Mouse (Mus musculus): ENCODE measurements at regions not wholly inside any gene's neighbourhood (a gene's known extent, or its start where the extent isn't known, plus 50 kb on each side); places are given as distances from the start of the nearest gene placed in this dataset.

GRCm38 (mm10) chr3:39978916-39979679, 552.0 kb upstream of the Intu start:
- H3K27me3 ChIP-seq (ENCODE audit: control insufficient read depth, insufficient read depth, low read length, poor library complexity, severe bottlenecking): no peaks in the 10 kb centered on the region
- H3K4me1 ChIP-seq (ENCODE audit: control insufficient read depth, insufficient read depth, low read length): peaks cover 2% of the 10 kb centered on the region
- peak overlapping the region; percentile 70 for H3K27ac ChIP-seq (ENCODE audit: insufficient read depth, low read length)
- 0 out of 2 replicates have a peak, but pooled peaks cover 4% of the 10 kb centered on the region for H3K9me3 ChIP-seq (replicated peaks; ENCODE audit: control insufficient read depth, insufficient read depth, low read length, poor library complexity, severe bottlenecking)
- no peak overlapping the region for H3K4me3 ChIP-seq (ENCODE audit: low read depth, low read length)
- no peak overlapping the region for H3K9ac ChIP-seq (ENCODE audit: low read depth, poor library complexity, severe bottlenecking)
- no peak for TF ChIP-seq POLR2A (IDR thresholded peaks at IDR 0.05; ENCODE audit: insufficient read depth, low read length)
- TF ChIP-seq CTCF (IDR thresholded peaks at IDR 0.05; ENCODE audit: low read depth, low read length): no peak
- TF ChIP-seq EP300 (IDR thresholded peaks at IDR 0.05; ENCODE audit: insufficient read depth, low read depth, low read length): no peak
- no peaks in the 10 kb centered on the region for H3K36me3 ChIP-seq (ENCODE audit: control insufficient read depth, insufficient read depth, low read length, poor library complexity, severe bottlenecking)

- peaks cover 4% of the 10 kb centered on the region; the same call in 1 of the 2 replicates for H3K9me3 ChIP-seq (replicated peaks; ENCODE audit: control insufficient read depth, insufficient read depth, low read length, poor library complexity, severe bottlenecking)
- H3K27ac ChIP-seq (ENCODE audit: insufficient read depth, low read length): no peak overlapping the region
- H3K9ac ChIP-seq (ENCODE audit: low read depth, poor library complexity, severe bottlenecking): no peak overlapping the region
- H3K27me3 ChIP-seq (ENCODE audit: control insufficient read depth, insufficient read depth, low read length, poor library complexity, severe bottlenecking): no peaks in the 10 kb centered on the region
- H3K36me3 ChIP-seq (ENCODE audit: control insufficient read depth, insufficient read depth, low read length, poor library complexity, severe bottlenecking): no peaks in the 10 kb centered on the region
- TF ChIP-seq CTCF (IDR thresholded peaks at IDR 0.05; ENCODE audit: low read depth, low read length): no peak
- TF ChIP-seq EP300 (IDR thresholded peaks at IDR 0.05; ENCODE audit: insufficient read depth, low read depth, low read length): no peak
- no peak for TF ChIP-seq POLR2A (IDR thresholded peaks at IDR 0.05; ENCODE audit: insufficient read depth, low read length)
- no peak overlapping the region for H3K4me3 ChIP-seq (ENCODE audit: low read depth, low read length)
- no peaks in the 10 kb centered on the region for H3K4me1 ChIP-seq (ENCODE audit: control insufficient read depth, insufficient read depth, low read length)
Measured at GRCm38 (mm10) chr3:39982656-39983055, 548.4 kb upstream of the Intu start.

DNA sequence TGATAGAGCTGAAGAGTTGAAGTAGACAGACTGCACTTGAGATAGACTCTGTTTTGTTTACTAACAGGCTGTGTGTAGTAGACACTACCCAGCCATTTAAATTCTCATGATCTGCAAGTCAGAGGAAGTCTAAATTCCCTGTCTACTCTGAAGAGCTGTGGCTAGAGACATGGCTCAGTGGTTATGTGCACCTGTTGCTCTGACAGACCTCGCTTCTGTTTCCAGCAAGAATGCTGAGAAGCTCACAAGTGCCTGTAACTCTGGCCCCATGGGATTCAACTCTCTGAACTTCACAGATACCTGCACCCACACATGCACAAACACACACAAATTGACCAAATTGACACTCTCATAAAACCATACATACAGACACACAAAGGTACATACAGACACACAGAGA, 543.4 kb upstream of the Intu start:
- TF ChIP-seq CTCF (IDR thresholded peaks at IDR 0.05; ENCODE audit: low read depth, low read length) (no peak), EP300 (IDR thresholded peaks at IDR 0.05; ENCODE audit: insufficient read depth, low read depth, low read length) (no peak), POLR2A (IDR thresholded peaks at IDR 0.05; ENCODE audit: insufficient read depth, low read length) (no peak)
- Histone ChIP-seq H3K4me1 (ENCODE audit: control insufficient read depth, insufficient read depth, low read length) (no peaks in the 10 kb centered on the region), H3K4me3 (ENCODE audit: low read depth, low read length) (no peak overlapping the region), H3K9ac (ENCODE audit: low read depth, poor library complexity, severe bottlenecking) (no peak overlapping the region), H3K27ac (ENCODE audit: insufficient read depth, low read length) (no peak overlapping the region), H3K36me3 (ENCODE audit: control insufficient read depth, insufficient read depth, low read length, poor library complexity, severe bottlenecking) (no peaks in the 10 kb centered on the region), H3K27me3 (ENCODE audit: control insufficient read depth, insufficient read depth, low read length, poor library complexity, severe bottlenecking) (no peaks in the 10 kb centered on the region), H3K9me3 (replicated peaks; ENCODE audit: control insufficient read depth, insufficient read depth, low read length, poor library complexity, severe bottlenecking) (peaks cover 3% of the 10 kb centered on the region)

DNA sequence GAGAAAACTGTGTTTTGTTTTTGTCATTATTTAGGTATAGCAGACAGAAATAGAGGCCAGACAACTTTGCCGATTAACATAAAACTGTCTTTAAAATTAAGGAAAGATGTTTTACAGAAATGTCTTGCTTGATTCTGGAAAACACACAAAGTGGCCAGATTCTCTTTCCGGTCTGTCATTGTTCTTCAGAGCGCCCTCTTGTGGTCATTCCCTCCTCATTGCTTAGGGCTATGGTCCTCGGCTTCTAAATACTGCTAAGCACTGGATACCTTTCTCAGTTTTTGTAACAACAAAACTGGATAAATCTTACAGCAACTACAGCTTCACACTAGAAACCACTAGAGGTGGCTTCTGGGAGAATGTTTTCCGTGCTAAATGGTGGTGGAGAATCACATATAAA, 532.5 kb upstream of the Intu start:
- H3K4me3 ChIP-seq (ENCODE audit: low read depth, low read length): no peak overlapping the region
- H3K4me1 ChIP-seq (ENCODE audit: control insufficient read depth, insufficient read depth, low read length): no peaks in the 10 kb centered on the region
- H3K27ac ChIP-seq (ENCODE audit: insufficient read depth, low read length): no peak overlapping the region
- no peaks in the 10 kb centered on the region for H3K36me3 ChIP-seq (ENCODE audit: control insufficient read depth, insufficient read depth, low read length, poor library complexity, severe bottlenecking)
- no peak for TF ChIP-seq EP300 (IDR thresholded peaks at IDR 0.05; ENCODE audit: insufficient read depth, low read depth, low read length)
- no peak for TF ChIP-seq POLR2A (IDR thresholded peaks at IDR 0.05; ENCODE audit: insufficient read depth, low read length)
- TF ChIP-seq CTCF (IDR thresholded peaks at IDR 0.05; ENCODE audit: low read depth, low read length): no peak
- no peak overlapping the region for H3K9ac ChIP-seq (ENCODE audit: low read depth, poor library complexity, severe bottlenecking)
- no peaks in the 10 kb centered on the region for H3K9me3 ChIP-seq (replicated peaks; ENCODE audit: control insufficient read depth, insufficient read depth, low read length, poor library complexity, severe bottlenecking)
- no peaks in the 10 kb centered on the region; the same call in 1 of the 2 replicates for H3K27me3 ChIP-seq (ENCODE audit: control insufficient read depth, insufficient read depth, low read length, poor library complexity, severe bottlenecking)

DNA sequence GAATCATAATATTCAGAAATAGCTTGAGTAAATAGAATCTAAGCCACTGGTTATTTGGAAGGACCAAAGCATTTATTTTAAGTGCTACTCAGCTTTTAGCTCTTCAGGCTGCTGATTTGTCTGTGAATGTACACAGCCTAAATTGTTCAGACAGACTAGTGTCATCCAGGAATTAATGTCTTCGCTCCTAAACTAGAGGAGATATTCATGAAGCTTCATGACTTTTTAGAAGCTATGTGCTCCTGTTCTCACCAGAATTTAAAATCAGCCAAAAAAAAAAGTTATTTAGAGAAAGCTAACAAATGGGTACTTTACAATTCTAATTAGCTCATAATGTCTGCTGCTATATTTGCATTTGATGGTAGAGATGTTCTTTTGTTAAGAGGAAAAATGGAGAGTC, 531.2 kb upstream of the Intu start:
- no peak overlapping the region for H3K9ac ChIP-seq (ENCODE audit: low read depth, poor library complexity, severe bottlenecking)
- no peak for TF ChIP-seq POLR2A (IDR thresholded peaks at IDR 0.05; ENCODE audit: insufficient read depth, low read length)
- no peak for TF ChIP-seq EP300 (IDR thresholded peaks at IDR 0.05; ENCODE audit: insufficient read depth, low read depth, low read length)
- no peak for TF ChIP-seq CTCF (IDR thresholded peaks at IDR 0.05; ENCODE audit: low read depth, low read length)
- no peaks in the 10 kb centered on the region for H3K36me3 ChIP-seq (ENCODE audit: control insufficient read depth, insufficient read depth, low read length, poor library complexity, severe bottlenecking)
- no peaks in the 10 kb centered on the region; the same call in 1 of the 2 replicates for H3K27me3 ChIP-seq (ENCODE audit: control insufficient read depth, insufficient read depth, low read length, poor library complexity, severe bottlenecking)
- H3K27ac ChIP-seq (ENCODE audit: insufficient read depth, low read length): no peak overlapping the region
- H3K4me1 ChIP-seq (ENCODE audit: control insufficient read depth, insufficient read depth, low read length): no peaks in the 10 kb centered on the region
- no peaks in the 10 kb centered on the region for H3K9me3 ChIP-seq (replicated peaks; ENCODE audit: control insufficient read depth, insufficient read depth, low read length, poor library complexity, severe bottlenecking)
- no peak overlapping the region for H3K4me3 ChIP-seq (ENCODE audit: low read depth, low read length)

DNA sequence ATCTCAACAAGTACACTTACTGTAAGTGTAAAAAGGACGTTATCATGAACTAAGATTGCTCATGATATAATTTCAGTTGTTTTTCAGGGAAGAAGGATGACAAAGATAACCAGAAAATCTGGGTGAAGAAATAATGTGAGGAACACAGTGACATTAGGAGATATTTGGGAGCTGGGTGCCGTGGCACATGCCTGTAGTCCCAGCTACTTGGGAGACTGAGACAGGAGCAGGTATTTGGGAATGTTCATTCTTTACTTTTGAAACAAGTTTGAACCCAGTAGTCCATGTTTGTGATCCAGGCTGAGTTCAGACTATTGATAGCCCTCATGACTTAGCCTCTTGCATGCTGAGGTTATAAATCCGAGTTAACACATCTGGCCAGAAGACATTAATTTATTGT, 528.2 kb upstream of the Intu start:
- Histone ChIP-seq H3K9ac (ENCODE audit: low read depth, poor library complexity, severe bottlenecking) (no peak overlapping the region), H3K4me1 (ENCODE audit: control insufficient read depth, insufficient read depth, low read length) (no peaks in the 10 kb centered on the region), H3K27me3 (ENCODE audit: control insufficient read depth, insufficient read depth, low read length, poor library complexity, severe bottlenecking) (no peaks in the 10 kb centered on the region; the same call in 1 of the 2 replicates), H3K4me3 (ENCODE audit: low read depth, low read length) (no peak overlapping the region), H3K27ac (ENCODE audit: insufficient read depth, low read length) (no peak overlapping the region), H3K36me3 (ENCODE audit: control insufficient read depth, insufficient read depth, low read length, poor library complexity, severe bottlenecking) (no peaks in the 10 kb centered on the region), H3K9me3 (replicated peaks; ENCODE audit: control insufficient read depth, insufficient read depth, low read length, poor library complexity, severe bottlenecking) (no peaks in the 10 kb centered on the region)
- TF ChIP-seq EP300 (IDR thresholded peaks at IDR 0.05; ENCODE audit: insufficient read depth, low read depth, low read length): no peak
- no peak for TF ChIP-seq POLR2A (IDR thresholded peaks at IDR 0.05; ENCODE audit: insufficient read depth, low read length)
- TF ChIP-seq CTCF (IDR thresholded peaks at IDR 0.05; ENCODE audit: low read depth, low read length): no peak
